Comparison of ENCODE assay signal across 11 mouse cellular contexts in the genomic region with DNA sequence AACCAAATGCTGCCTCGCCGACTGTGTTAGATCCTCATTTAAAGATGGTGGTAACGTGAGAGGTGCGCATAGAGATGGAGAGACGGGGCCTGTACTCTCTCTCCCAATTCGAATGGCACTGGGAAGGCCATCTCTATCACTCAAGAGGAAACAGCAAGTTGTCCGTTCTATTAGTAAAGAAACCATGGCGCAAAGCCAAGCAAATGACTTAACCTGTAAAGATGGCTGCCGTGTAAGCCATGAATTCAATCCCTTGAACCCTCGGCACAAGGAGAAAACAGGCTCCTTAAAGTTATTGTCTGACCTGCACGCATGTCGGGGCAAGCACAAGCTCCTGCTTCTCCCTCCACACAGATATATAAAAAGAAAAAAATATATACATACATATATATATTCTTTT. TPM values are rescaled to one million over a fixed set of nuclear protein-coding genes. Genes with fewer than 3 reads are reported as not detected.
A peak's percentile ranks its signal among the peaks of the same experiment; 100 is the strongest.
DNase-seq lines count a peak whose midpoint lies in the region; ATAC-seq and TF ChIP-seq lines count a peak whose summit lies in the region.
"Had no signal": no experiment of that assay in that cellular context is flagged by ENCODE, and none has a peak within 500 bp of the region (broad histone marks: within the 10 kb centered on the region; RNA-seq: fewer than 3 reads in every experiment).

No protein-coding gene starts in this region.

- no peak for TF ChIP-seq CTCF in E14TG2a.4 (conservative IDR thresholded peaks at IDR 0.05; ENCODE audit: low read length)
- no peak for TF ChIP-seq CTCF in embryonic fibroblast, embryonic 13.5 days (IDR thresholded peaks at IDR 0.05; ENCODE audit: borderline replicate concordance, insufficient read depth, low read length)
- TF ChIP-seq CTCF in intestine, postnatal 0 days (IDR thresholded peaks at IDR 0.05; ENCODE audit: low read depth) = no peak

- no peak for TF ChIP-seq POLR2A in embryonic fibroblast, embryonic 13.5 days (IDR thresholded peaks at IDR 0.05; ENCODE audit: low read depth, low read length)

- H3K27me3 ChIP-seq in hindbrain, embryonic 10.5 days (ENCODE audit: insufficient read depth, poor library complexity, severe bottlenecking) = no peaks in the 10 kb centered on the region
- H3K27me3 ChIP-seq in hindbrain, embryonic 14.5 days (ENCODE audit: control insufficient read depth, insufficient read depth, low read length) = no peaks in the 10 kb centered on the region
- no peaks in the 10 kb centered on the region for H3K27me3 ChIP-seq in E14TG2a.4 (ENCODE audit: insufficient read depth, low read length)
- no peaks in the 10 kb centered on the region for H3K27me3 ChIP-seq in intestine, postnatal 0 days (replicated peaks; ENCODE audit: control insufficient read depth, insufficient read depth, low read length)

- H3K4me2 ChIP-seq in hindbrain, embryonic 14.5 days (replicated peaks) = no peak overlapping the region
- H3K4me2 ChIP-seq in intestine, postnatal 0 days (replicated peaks; ENCODE audit: low read depth) = peak overlapping the region; percentile 51; the same call in 1 of the 2 replicates

- 64% methylated on average over 12 of the region's 12 CpGs for WGBS in hindbrain, embryonic 10.5 days
- 66% methylated on average over 12 of the region's 12 CpGs for WGBS in hindbrain, embryonic 14.5 days
- WGBS in intestine, postnatal 0 days = 40% methylated on average over 12 of the region's 12 CpGs

- H3K9me3 ChIP-seq in hindbrain, embryonic 10.5 days = no peaks in the 10 kb centered on the region
- no peaks in the 10 kb centered on the region for H3K9me3 ChIP-seq in hindbrain, embryonic 14.5 days (ENCODE audit: control insufficient read depth, low read length)
- no peaks in the 10 kb centered on the region for H3K9me3 ChIP-seq in E14TG2a.4 (ENCODE audit: low read length)
- H3K9me3 ChIP-seq in intestine, postnatal 0 days (ENCODE audit: control insufficient read depth) = no peaks in the 10 kb centered on the region

- peak overlapping the region; percentile 38 for H3K4me3 ChIP-seq in hindbrain, embryonic 10.5 days
- no peak overlapping the region for H3K4me3 ChIP-seq in hindbrain, embryonic 14.5 days (replicated peaks; ENCODE audit: low read length)
- H3K4me3 ChIP-seq in E14TG2a.4 (replicated peaks; ENCODE audit: low read length) = peak overlapping the region; percentile 63; the same call in 1 of the 2 replicates
- H3K4me3 ChIP-seq in embryonic fibroblast, embryonic 13.5 days (ENCODE audit: insufficient read depth, low read length) = no peak overlapping the region
- H3K4me3 ChIP-seq in intestine, postnatal 0 days (ENCODE audit: low read depth, low read length) = no peak overlapping the region
- H3K4me3 ChIP-seq: layer of hippocampus, adult 2 months had no signal

- no peak for ATAC-seq in hindbrain, embryonic 14.5 days (ENCODE audit: low FRiP score)
- no peak for ATAC-seq in intestine, postnatal 0 days
- no peak for ATAC-seq in erythroid progenitor cell, adult 5-6 weeks (replicated peaks; ENCODE audit: low FRiP score, poor library complexity, severe bottlenecking)
- ATAC-seq in megakaryocyte progenitor cell, adult 5-6 weeks (replicated peaks; ENCODE audit: poor library complexity) = no peak
- ATAC-seq: CD4-positive, CD25-positive, alpha-beta regulatory T cell, adult 4 months had no signal

- DNase-seq in hindbrain, embryonic 10.5 days (ENCODE audit: low spot score) = no peak
- DNase-seq in hindbrain, embryonic 14.5 days (ENCODE audit: low spot score) = no peak
- no peak for DNase-seq in left cerebral cortex, adult 11 months (ENCODE audit: low spot score)
- DNase-seq: thymus, postnatal 14 days had no signal

- H3K27ac ChIP-seq in hindbrain, embryonic 10.5 days = peak overlapping the region; percentile 93
- H3K27ac ChIP-seq in hindbrain, embryonic 14.5 days = no peak overlapping the region
- peak overlapping the region; percentile 91 for H3K27ac ChIP-seq in embryonic fibroblast, embryonic 13.5 days (ENCODE audit: insufficient read depth, low read length)
- no peak overlapping the region for H3K27ac ChIP-seq in intestine, postnatal 0 days (ENCODE audit: low read depth, low read length)

- no peak overlapping the region for H3K9ac ChIP-seq in hindbrain, embryonic 14.5 days
- H3K9ac ChIP-seq in intestine, postnatal 0 days (ENCODE audit: low read depth, low read length) = no peak overlapping the region

- H3K4me1 ChIP-seq in hindbrain, embryonic 10.5 days (replicated peaks) = peaks cover 82% of the 10 kb centered on the region
- peaks cover 45% of the 10 kb centered on the region for H3K4me1 ChIP-seq in hindbrain, embryonic 14.5 days (replicated peaks; ENCODE audit: control insufficient read depth, insufficient read depth, low read length)
- peaks cover 94% of the 10 kb centered on the region for H3K4me1 ChIP-seq in E14TG2a.4 (replicated peaks; ENCODE audit: low read depth, low read length)
- H3K4me1 ChIP-seq in embryonic fibroblast, embryonic 13.5 days (ENCODE audit: control insufficient read depth, insufficient read depth, low read length) = peaks cover 39% of the 10 kb centered on the region
- H3K4me1 ChIP-seq in intestine, postnatal 0 days (replicated peaks; ENCODE audit: control insufficient read depth, insufficient read depth, low read length) = peaks cover 19% of the 10 kb centered on the region

- H3K36me3 ChIP-seq in hindbrain, embryonic 10.5 days = no peaks in the 10 kb centered on the region
- no peaks in the 10 kb centered on the region for H3K36me3 ChIP-seq in hindbrain, embryonic 14.5 days (replicated peaks; ENCODE audit: control insufficient read depth, insufficient read depth)
- H3K36me3 ChIP-seq in E14TG2a.4 (ENCODE audit: insufficient read depth, low read length) = no peaks in the 10 kb centered on the region
- H3K36me3 ChIP-seq in intestine, postnatal 0 days (ENCODE audit: control insufficient read depth, insufficient read depth) = no peaks in the 10 kb centered on the region

RNA-seq across cellular contexts. Expression of a gene that starts 11.5 kb away (rescaled TPM):
- 67.2 and 76.8 TPM in 2 replicates for polyA plus RNA-seq in hindbrain, embryonic 10.5 days (2016; fragmentation: Nextera tagmentation; extraction: Ambion mirVana)
- polyA plus RNA-seq in hindbrain, embryonic 14.5 days (2014; fragmentation: Nextera tagmentation; extraction: Ambion mirVana) = 19.2 and 20.6 TPM in 2 replicates
- 145 and 172 TPM in 2 replicates for polyA plus RNA-seq in embryonic fibroblast, embryonic 13.5 days (2011; ENCODE audit: insufficient read length, low read depth, missing spikeins)
- 13.7 and 14.7 TPM in 2 replicates for polyA plus RNA-seq in intestine, postnatal 0 days (2015; fragmentation: Nextera tagmentation; extraction: Ambion mirVana)
- not detected in 2 replicates for total RNA-seq in erythroid progenitor cell, adult 5-6 weeks (2015; ENCODE audit: low replicate concordance)
- total RNA-seq in erythroid progenitor cell, adult 5-6 weeks (2017; ENCODE audit: low replicate concordance) = 0.30 TPM in 1 of 2 replicates, not detected in the other
- 1.4 and 2.0 TPM in 2 replicates for total RNA-seq in megakaryocyte progenitor cell, adult 5-6 weeks (2015)
- total RNA-seq in megakaryocyte progenitor cell, adult 5-6 weeks (2017) = 3.0 and 3.6 TPM in 2 replicates
- polyA plus RNA-seq: CD4-positive, CD25-positive, alpha-beta regulatory T cell, adult 4 months had no signal

RNA-seq across cellular contexts. Expression of a gene that starts 28.0 kb away (rescaled TPM):
- 35.3 and 38.1 TPM in 2 replicates for polyA plus RNA-seq in hindbrain, embryonic 10.5 days (2016; fragmentation: Nextera tagmentation; extraction: Ambion mirVana)
- 26.2 and 30.5 TPM in 2 replicates for polyA plus RNA-seq in hindbrain, embryonic 14.5 days (2014; fragmentation: Nextera tagmentation; extraction: Ambion mirVana)
- polyA plus RNA-seq in embryonic fibroblast, embryonic 13.5 days (2011; ENCODE audit: insufficient read length, low read depth, missing spikeins) = 6.5 and 7.2 TPM in 2 replicates
- 102 and 107 TPM in 2 replicates for polyA plus RNA-seq in intestine, postnatal 0 days (2015; fragmentation: Nextera tagmentation; extraction: Ambion mirVana)
- total RNA-seq in erythroid progenitor cell, adult 5-6 weeks (2015; ENCODE audit: low replicate concordance) = 1.3 and 2.9 TPM in 2 replicates
- 4.5 and 5.5 TPM in 2 replicates for total RNA-seq in erythroid progenitor cell, adult 5-6 weeks (2017; ENCODE audit: low replicate concordance)
- 1.9 and 2.9 TPM in 2 replicates for total RNA-seq in megakaryocyte progenitor cell, adult 5-6 weeks (2015)
- total RNA-seq in megakaryocyte progenitor cell, adult 5-6 weeks (2017) = 7.5 and 9.5 TPM in 2 replicates

RNA-seq across cellular contexts. Expression of a gene that starts 28.2 kb away (rescaled TPM):
- polyA plus RNA-seq in hindbrain, embryonic 10.5 days (2016; fragmentation: Nextera tagmentation; extraction: Ambion mirVana) = 115 and 119 TPM in 2 replicates
- 66.5 and 71.2 TPM in 2 replicates for polyA plus RNA-seq in hindbrain, embryonic 14.5 days (2014; fragmentation: Nextera tagmentation; extraction: Ambion mirVana)
- 33.5 and 45.2 TPM in 2 replicates for polyA plus RNA-seq in embryonic fibroblast, embryonic 13.5 days (2011; ENCODE audit: insufficient read length, low read depth, missing spikeins)
- 138 and 139 TPM in 2 replicates for polyA plus RNA-seq in intestine, postnatal 0 days (2015; fragmentation: Nextera tagmentation; extraction: Ambion mirVana)
- total RNA-seq in erythroid progenitor cell, adult 5-6 weeks (2015; ENCODE audit: low replicate concordance) = 5.8 and 10.9 TPM in 2 replicates
- 12.5 and 13.3 TPM in 2 replicates for total RNA-seq in erythroid progenitor cell, adult 5-6 weeks (2017; ENCODE audit: low replicate concordance)
- total RNA-seq in megakaryocyte progenitor cell, adult 5-6 weeks (2015) = 80.1 and 101 TPM in 2 replicates
- 75.5 and 84.7 TPM in 2 replicates for total RNA-seq in megakaryocyte progenitor cell, adult 5-6 weeks (2017)

RNA-seq across cellular contexts. Expression of a gene that starts 32.3 kb away (rescaled TPM):
- polyA plus RNA-seq in hindbrain, embryonic 10.5 days (2016; fragmentation: Nextera tagmentation; extraction: Ambion mirVana) = 40.7 and 45.5 TPM in 2 replicates
- polyA plus RNA-seq in hindbrain, embryonic 14.5 days (2014; fragmentation: Nextera tagmentation; extraction: Ambion mirVana) = 29.7 and 30.2 TPM in 2 replicates
- polyA plus RNA-seq in embryonic fibroblast, embryonic 13.5 days (2011; ENCODE audit: insufficient read length, low read depth, missing spikeins) = 63.6 and 64.4 TPM in 2 replicates
- polyA plus RNA-seq in intestine, postnatal 0 days (2015; fragmentation: Nextera tagmentation; extraction: Ambion mirVana) = 18.0 and 19.2 TPM in 2 replicates
- 1.7 TPM in 1 of 2 replicates, not detected in the other for total RNA-seq in erythroid progenitor cell, adult 5-6 weeks (2015; ENCODE audit: low replicate concordance)
- 0.30 and 0.39 TPM in 2 replicates for total RNA-seq in erythroid progenitor cell, adult 5-6 weeks (2017; ENCODE audit: low replicate concordance)
- 7.3 and 7.6 TPM in 2 replicates for total RNA-seq in megakaryocyte progenitor cell, adult 5-6 weeks (2015)
- 9.1 and 14.3 TPM in 2 replicates for total RNA-seq in megakaryocyte progenitor cell, adult 5-6 weeks (2017)

RNA-seq across cellular contexts. Expression of a gene that starts 56.4 kb away (rescaled TPM):
- 65.7 and 67.5 TPM in 2 replicates for polyA plus RNA-seq in hindbrain, embryonic 10.5 days (2016; fragmentation: Nextera tagmentation; extraction: Ambion mirVana)
- polyA plus RNA-seq in hindbrain, embryonic 14.5 days (2014; fragmentation: Nextera tagmentation; extraction: Ambion mirVana) = 41.6 and 44.7 TPM in 2 replicates
- polyA plus RNA-seq in embryonic fibroblast, embryonic 13.5 days (2011; ENCODE audit: insufficient read length, low read depth, missing spikeins) = 29.9 and 32.3 TPM in 2 replicates
- polyA plus RNA-seq in intestine, postnatal 0 days (2015; fragmentation: Nextera tagmentation; extraction: Ambion mirVana) = 49.0 and 55.6 TPM in 2 replicates
- 2.5 TPM in 1 of 2 replicates, not detected in the other for total RNA-seq in erythroid progenitor cell, adult 5-6 weeks (2015; ENCODE audit: low replicate concordance)
- total RNA-seq in erythroid progenitor cell, adult 5-6 weeks (2017; ENCODE audit: low replicate concordance) = 8.6 and 23.7 TPM in 2 replicates
- 12.4 and 13.6 TPM in 2 replicates for total RNA-seq in megakaryocyte progenitor cell, adult 5-6 weeks (2015)
- 70.4 and 89.7 TPM in 2 replicates for total RNA-seq in megakaryocyte progenitor cell, adult 5-6 weeks (2017)

Comparison
In these comparisons a context has a peak if more than half of its experiments do, and no peak if none do; other contexts are left out.
1. H3K27ac ChIP-seq: peak in hindbrain, embryonic 10.5 days (single experiment) and embryonic fibroblast, embryonic 13.5 days (single experiment); none in hindbrain, embryonic 14.5 days (single experiment) and intestine, postnatal 0 days (single experiment).
2. H3K4me3 ChIP-seq: peak in hindbrain, embryonic 10.5 days (single experiment) and E14TG2a.4 (single experiment); none in hindbrain, embryonic 14.5 days (single experiment), embryonic fibroblast, embryonic 13.5 days (single experiment) and intestine, postnatal 0 days (single experiment).